Mouse (Mus musculus) neural tube, embryonic 11.5 days (tissue): ENCODE measurements around the gene Wars2. TPM values are rescaled to one million over a fixed set of nuclear protein-coding genes. Genes with fewer than 3 reads are reported as not detected.

Source experiments
- ATAC-seq: fragments of 200-750 bp; cut with Nextera tagmentation; 2 replicates; pipeline ENCODE4 v1.8.0; 2017; ENCODE audit warnings: moderate number of reproducible peaks, mild to moderate bottlenecking, moderate TSS enrichment, moderate library complexity; ENCODE audit not compliant: insufficient read depth, low FRiP score, low TSS enrichment
- DNase-seq: peaks from one replicate; pipeline ENCODE4 v3.0.0-alpha.2; 2015; ENCODE audit warnings: low spot score
- H3K27ac ChIP-seq: fragments of 300-500 bp; sonication (generic); 2 replicates; pipeline ENCODE4 v1.5.1; 2014; ENCODE audit warnings: low read depth, mild to moderate bottlenecking, low read length
- H3K27me3 ChIP-seq: fragments of 300-500 bp; sonication (generic); 2 replicates; pipeline ENCODE4 v1.6.1; 2014; ENCODE audit warnings: mild to moderate bottlenecking, low read length, mixed read lengths; ENCODE audit not compliant: control insufficient read depth, insufficient read depth
- H3K36me3 ChIP-seq: fragments of 300-500 bp; sonication (generic); 2 replicates; pipeline ENCODE4 v1.6.1; 2014; ENCODE audit warnings: mild to moderate bottlenecking, low read length, moderate library complexity, mixed read lengths; ENCODE audit not compliant: control insufficient read depth, insufficient read depth
- H3K4me1 ChIP-seq: fragments of 300-500 bp; sonication (generic); 2 replicates; pipeline ENCODE4 v1.6.1; 2014; ENCODE audit warnings: low read length, mixed read lengths; ENCODE audit not compliant: control insufficient read depth, insufficient read depth
- H3K4me2 ChIP-seq: fragments of 300-500 bp; sonication (generic); 2 replicates; pipeline ENCODE4 v1.6.1; 2014; ENCODE audit warnings: low read depth, mild to moderate bottlenecking, moderate library complexity
- H3K4me3 ChIP-seq: fragments of 300-500 bp; sonication (generic); 2 replicates; pipeline ENCODE4 v1.5.1; 2014; ENCODE audit warnings: low read depth, low read length
- H3K9ac ChIP-seq: fragments of 300-500 bp; sonication (generic); 2 replicates; pipeline ENCODE4 v1.6.1; 2014; ENCODE audit warnings: mild to moderate bottlenecking, low read length
- H3K9me3 ChIP-seq: fragments of 300-500 bp; sonication (generic); 2 replicates; pipeline ENCODE4 v1.6.1; 2016; ENCODE audit warnings: low read length; ENCODE audit not compliant: control insufficient read depth
- WGBS: fragments of 180-500 bp; shearing (Covaris S2); extraction: QIAGEN DNeasy Blood & Tissue Kit; methylation state at CpG from one replicate; pipeline ENCODE4 v1.1.7; 2014; 5-methylcytosine and 5-hydroxymethylcytosine counted together
- polyA plus RNA-seq: library from polyadenylated mRNA; unstranded; fragments of >200 nt; fragmentation: Nextera tagmentation; extraction: Ambion mirVana; gene quantifications from 2 replicates; pipeline ENCODE4 v1.2.1, GENCODE M21; 2014

The Wars2 gene
- polyA plus RNA-seq, 1 experiment from 2014 or later: 5.3 TPM

GRCm38 (mm10) chr3:99227807-99228206 is 86.9 kb downstream of the Wars2 start:
- ATAC-seq (no peak), DNase-seq (no peak)
- H3K9ac ChIP-seq: no peak overlapping the region
- no peak overlapping the region for H3K27ac ChIP-seq
- no peak overlapping the region for H3K4me2 ChIP-seq
- H3K9me3 ChIP-seq: no peaks in the 10 kb centered on the region
- no peak overlapping the region for H3K4me3 ChIP-seq
- H3K4me1 ChIP-seq: no peaks in the 10 kb centered on the region
- H3K36me3 ChIP-seq: no peaks in the 10 kb centered on the region
- 85% methylated on average over 2 of the region's 2 CpGs for WGBS
- no peaks in the 10 kb centered on the region for H3K27me3 ChIP-seq

- WGBS: 6% methylated on average over 20 of the region's 20 CpGs
- DNase-seq (peak; percentile 77), ATAC-seq (peak; percentile 32; the same call in 1 of the 2 replicates)
- Histone ChIP-seq H3K27me3 (peaks cover 51% of the 10 kb centered on the region), H3K27ac (no peak overlapping the region), H3K4me1 (no peaks in the 10 kb centered on the region), H3K9ac (no peak overlapping the region), H3K4me2 (0 out of 2 replicates have a peak overlapping the region, but pooled peaks have one; percentile 19), H3K4me3 (no peak overlapping the region), H3K36me3 (no peaks in the 10 kb centered on the region), H3K9me3 (no peaks in the 10 kb centered on the region)
Measured at GRCm38 (mm10) chr3:99233393-99234318, 92.8 kb downstream of the Wars2 start.

- Histone ChIP-seq H3K27ac (no peak overlapping the region), H3K4me2 (0 out of 2 replicates have a peak overlapping the region, but pooled peaks have one; percentile 19), H3K27me3 (peaks cover 58% of the 10 kb centered on the region), H3K9me3 (no peaks in the 10 kb centered on the region), H3K36me3 (no peaks in the 10 kb centered on the region), H3K4me1 (no peaks in the 10 kb centered on the region), H3K9ac (no peak overlapping the region), H3K4me3 (no peak overlapping the region)
- ATAC-seq (peak; percentile 51; the same call in 1 of the 2 replicates), DNase-seq (peak; percentile 37)
- 2% methylated on average over 17 of the region's 17 CpGs for WGBS
Measured at GRCm38 (mm10) chr3:99234319-99234869, 93.5 kb downstream of the Wars2 start.

GRCm38 (mm10) chr3:99235116-99235803 is 94.4 kb downstream of the Wars2 start:
- no peak overlapping the region for H3K4me3 ChIP-seq
- H3K4me1 ChIP-seq: no peaks in the 10 kb centered on the region
- no peak overlapping the region for H3K9ac ChIP-seq
- H3K9me3 ChIP-seq: no peaks in the 10 kb centered on the region
- no peaks in the 10 kb centered on the region for H3K36me3 ChIP-seq
- H3K4me2 ChIP-seq: no peak overlapping the region
- ATAC-seq (no peak), DNase-seq (peak; percentile 45)
- peaks cover 67% of the 10 kb centered on the region for H3K27me3 ChIP-seq
- WGBS: under 1% methylated on average over 23 of the region's 23 CpGs
- no peak overlapping the region for H3K27ac ChIP-seq

GRCm38 (mm10) chr3:99235804-99236755 is 95.2 kb downstream of the Wars2 start:
- Histone ChIP-seq H3K9me3 (no peaks in the 10 kb centered on the region), H3K4me1 (no peaks in the 10 kb centered on the region), H3K4me2 (no peak overlapping the region), H3K27me3 (peaks cover 75% of the 10 kb centered on the region), H3K9ac (no peak overlapping the region), H3K27ac (no peak overlapping the region), H3K36me3 (no peaks in the 10 kb centered on the region), H3K4me3 (no peak overlapping the region)
- DNase-seq (peak; percentile 41), ATAC-seq (no peak)
- 3% methylated on average over 18 of the region's 18 CpGs for WGBS

- Histone ChIP-seq H3K36me3 (no peaks in the 10 kb centered on the region), H3K9ac (no peak overlapping the region), H3K4me3 (no peak overlapping the region), H3K9me3 (no peaks in the 10 kb centered on the region), H3K27me3 (peaks cover 100% of the 10 kb centered on the region), H3K27ac (no peak overlapping the region), H3K4me2 (no peak overlapping the region), H3K4me1 (no peaks in the 10 kb centered on the region)
- WGBS: 0% methylated on average over 1 of the region's 1 CpGs
- DNase-seq (no peak), ATAC-seq (no peak)
Measured at GRCm38 (mm10) chr3:99238691-99239090, 97.8 kb downstream of the Wars2 start.

- Histone ChIP-seq H3K36me3 (no peaks in the 10 kb centered on the region), H3K4me3 (no peak overlapping the region), H3K9me3 (no peaks in the 10 kb centered on the region), H3K9ac (no peak overlapping the region), H3K27ac (no peak overlapping the region), H3K4me2 (no peak overlapping the region), H3K27me3 (peaks cover 100% of the 10 kb centered on the region), H3K4me1 (no peaks in the 10 kb centered on the region)
- peak; percentile 20 for DNase-seq
- 1% methylated on average over 20 of the region's 20 CpGs for WGBS
- ATAC-seq: no peak
Measured at GRCm38 (mm10) chr3:99239301-99240045, 98.6 kb downstream of the Wars2 start.
